Mouse (Mus musculus): Measurements from ENCODE around the gene Elp4. TPM values are rescaled to one million over a fixed set of nuclear protein-coding genes. Genes with fewer than 3 reads are reported as not detected.

Elp4 gene
- polyA plus RNA-seq, 1 experiment from 2014 or later, result 33.6 TPM

GRCm38 (mm10) chr2:105674875-105675729 lies 229.3 kb downstream of the Elp4 start:
- WGBS, result under 1% methylated on average over 49 of the region's 49 CpGs
- peak overlapping the region; percentile 59 for H3K4me3 ChIP-seq
- peaks cover 98% of the 10 kb centered on the region for H3K27me3 ChIP-seq (ENCODE audit: insufficient read depth, poor library complexity, severe bottlenecking)
- H3K9me3 ChIP-seq, result no peaks in the 10 kb centered on the region
- H3K36me3 ChIP-seq, result no peaks in the 10 kb centered on the region
- H3K27ac ChIP-seq, result 0 out of 2 replicates have a peak overlapping the region, but pooled peaks have one; percentile 29
- H3K4me1 ChIP-seq, result peaks cover 33% of the 10 kb centered on the region
- DNase-seq (ENCODE audit: low spot score), result peak; percentile 92

GRCm38 (mm10) chr2:105674061-105674874 lies 230.1 kb downstream of the Elp4 start:
- WGBS, result under 1% methylated on average over 36 of the region's 36 CpGs
- Histone ChIP-seq H3K4me3 (peak overlapping the region; percentile 59), H3K27ac (no peak overlapping the region), H3K4me1 (peaks cover 34% of the 10 kb centered on the region), H3K36me3 (no peaks in the 10 kb centered on the region), H3K9me3 (no peaks in the 10 kb centered on the region), H3K27me3 (ENCODE audit: insufficient read depth, poor library complexity, severe bottlenecking) (peaks cover 98% of the 10 kb centered on the region)
- DNase-seq (ENCODE audit: low spot score), result no peak

GRCm38 (mm10) chr2:105673631-105674060 lies 230.7 kb downstream of the Elp4 start:
- H3K4me1 ChIP-seq, result peaks cover 40% of the 10 kb centered on the region
- H3K27me3 ChIP-seq (ENCODE audit: insufficient read depth, poor library complexity, severe bottlenecking), result peaks cover 98% of the 10 kb centered on the region
- 1% methylated on average over 10 of the region's 10 CpGs for WGBS
- no peak for DNase-seq (ENCODE audit: low spot score)
- H3K36me3 ChIP-seq, result no peaks in the 10 kb centered on the region
- no peaks in the 10 kb centered on the region for H3K9me3 ChIP-seq
- H3K4me3 ChIP-seq, result peak overlapping the region; percentile 59; the same call in 1 of the 2 replicates
- H3K27ac ChIP-seq, result no peak overlapping the region

- WGBS, result under 1% methylated on average over 6 of the region's 6 CpGs
- no peak for DNase-seq (ENCODE audit: low spot score)
- H3K27ac ChIP-seq, result no peak overlapping the region
- H3K36me3 ChIP-seq, result no peaks in the 10 kb centered on the region
- H3K4me3 ChIP-seq, result no peak overlapping the region
- H3K9me3 ChIP-seq, result no peaks in the 10 kb centered on the region
- H3K27me3 ChIP-seq (ENCODE audit: insufficient read depth, poor library complexity, severe bottlenecking), result peaks cover 99% of the 10 kb centered on the region
- peaks cover 43% of the 10 kb centered on the region for H3K4me1 ChIP-seq
These were observed 231.3 kb downstream of the Elp4 start for GRCm38 (mm10) chr2:105673054-105673453.

GRCm38 (mm10) chr2:105672596-105672960 lies 231.8 kb downstream of the Elp4 start:
- WGBS, result 1% methylated on average over 16 of the region's 16 CpGs
- no peak for DNase-seq (ENCODE audit: low spot score)
- Histone ChIP-seq H3K9me3 (no peaks in the 10 kb centered on the region), H3K27ac (no peak overlapping the region), H3K27me3 (ENCODE audit: insufficient read depth, poor library complexity, severe bottlenecking) (peaks cover 99% of the 10 kb centered on the region), H3K36me3 (no peaks in the 10 kb centered on the region), H3K4me3 (peak overlapping the region; percentile 13; the same call in 1 of the 2 replicates), H3K4me1 (peaks cover 45% of the 10 kb centered on the region)

- WGBS, result under 1% methylated on average over 25 of the region's 25 CpGs
- Histone ChIP-seq H3K36me3 (no peaks in the 10 kb centered on the region), H3K27ac (no peak overlapping the region), H3K4me3 (peak overlapping the region; percentile 13; the same call in 1 of the 2 replicates), H3K9me3 (no peaks in the 10 kb centered on the region), H3K4me1 (peaks cover 50% of the 10 kb centered on the region), H3K27me3 (ENCODE audit: insufficient read depth, poor library complexity, severe bottlenecking) (peaks cover 99% of the 10 kb centered on the region)
- no peak for DNase-seq (ENCODE audit: low spot score)
These were observed 232.4 kb downstream of the Elp4 start for GRCm38 (mm10) chr2:105671798-105672595.

- DNase-seq (ENCODE audit: low spot score), result no peak
- Histone ChIP-seq H3K9me3 (no peaks in the 10 kb centered on the region), H3K27ac (no peak overlapping the region), H3K4me1 (peaks cover 50% of the 10 kb centered on the region), H3K27me3 (ENCODE audit: insufficient read depth, poor library complexity, severe bottlenecking) (peaks cover 99% of the 10 kb centered on the region), H3K36me3 (no peaks in the 10 kb centered on the region), H3K4me3 (no peak overlapping the region)
- WGBS, result 2% methylated on average over 9 of the region's 9 CpGs
These were observed 233.1 kb downstream of the Elp4 start for GRCm38 (mm10) chr2:105671116-105671797.

- no peaks in the 10 kb centered on the region for H3K36me3 ChIP-seq
- H3K4me3 ChIP-seq, result no peak overlapping the region
- peaks cover 100% of the 10 kb centered on the region for H3K27me3 ChIP-seq (ENCODE audit: insufficient read depth, poor library complexity, severe bottlenecking)
- H3K9me3 ChIP-seq, result no peaks in the 10 kb centered on the region
- peaks cover 44% of the 10 kb centered on the region for H3K4me1 ChIP-seq
- under 1% methylated on average over 6 of the region's 6 CpGs for WGBS
- H3K27ac ChIP-seq, result no peak overlapping the region
- DNase-seq (ENCODE audit: low spot score), result no peak
These were observed 233.7 kb downstream of the Elp4 start for GRCm38 (mm10) chr2:105670731-105671095.

GRCm38 (mm10) chr2:105669881-105670730 lies 234.3 kb downstream of the Elp4 start:
- Histone ChIP-seq H3K27me3 (ENCODE audit: insufficient read depth, poor library complexity, severe bottlenecking) (peaks cover 100% of the 10 kb centered on the region), H3K4me3 (no peak overlapping the region), H3K36me3 (no peaks in the 10 kb centered on the region), H3K4me1 (peaks cover 40% of the 10 kb centered on the region), H3K9me3 (no peaks in the 10 kb centered on the region), H3K27ac (no peak overlapping the region)
- 2% methylated on average over 29 of the region's 29 CpGs for WGBS
- DNase-seq (ENCODE audit: low spot score), result no peak

- Histone ChIP-seq H3K9me3 (no peaks in the 10 kb centered on the region), H3K27me3 (ENCODE audit: insufficient read depth, poor library complexity, severe bottlenecking) (peaks cover 100% of the 10 kb centered on the region), H3K4me3 (peak overlapping the region; percentile 33; the same call in 1 of the 2 replicates), H3K36me3 (no peaks in the 10 kb centered on the region), H3K4me1 (peaks cover 34% of the 10 kb centered on the region), H3K27ac (no peak overlapping the region)
- no peak for DNase-seq (ENCODE audit: low spot score)
- WGBS, result under 1% methylated on average over 35 of the region's 35 CpGs
These were observed 234.9 kb downstream of the Elp4 start for GRCm38 (mm10) chr2:105669371-105669861.
